Mouse (Mus musculus) hindbrain, embryonic 13.5 days (tissue): Measurements from ENCODE around the gene Bcan. TPM values are rescaled to one million over a fixed set of nuclear protein-coding genes. Genes with fewer than 3 reads are reported as not detected.

Experiments
- ATAC-seq: fragments of 200-750 bp; cut with Nextera tagmentation; 2 replicates; pipeline ENCODE4 v1.8.0; 2017; ENCODE audit warnings: moderate TSS enrichment; ENCODE audit not compliant: low FRiP score
- H3K27ac ChIP-seq: fragments of 300-500 bp; sonication (generic); 2 replicates; pipeline ENCODE4 v1.5.1; 2015; ENCODE audit warnings: inconsistent platforms, mild to moderate bottlenecking, moderate library complexity
- H3K27me3 ChIP-seq: fragments of 300-500 bp; sonication (generic); 2 replicates; pipeline ENCODE4 v1.6.1; 2015; ENCODE audit warnings: mild to moderate bottlenecking, inconsistent platforms
- H3K36me3 ChIP-seq: fragments of 300-500 bp; sonication (generic); 2 replicates; pipeline ENCODE4 v1.6.1; 2015; ENCODE audit warnings: mild to moderate bottlenecking, inconsistent platforms
- H3K4me1 ChIP-seq: fragments of 300-500 bp; sonication (generic); replicated peaks from 2 replicates; pipeline ENCODE4 v1.6.1; 2015; ENCODE audit warnings: inconsistent platforms
- H3K4me2 ChIP-seq: fragments of 300-500 bp; sonication (generic); 2 replicates; pipeline ENCODE4 v1.6.1; 2015; ENCODE audit warnings: inconsistent platforms, mild to moderate bottlenecking, moderate library complexity
- H3K4me3 ChIP-seq: fragments of 300-500 bp; sonication (generic); 2 replicates; pipeline ENCODE4 v1.5.1; 2015; ENCODE audit warnings: mild to moderate bottlenecking, inconsistent platforms
- H3K9ac ChIP-seq: fragments of 300-500 bp; sonication (generic); 2 replicates; pipeline ENCODE4 v1.6.1; 2015; ENCODE audit warnings: mild to moderate bottlenecking, inconsistent platforms
- H3K9me3 ChIP-seq: fragments of 300-500 bp; sonication (generic); 2 replicates; pipeline ENCODE4 v1.6.1; 2016; ENCODE audit warnings: inconsistent platforms
- WGBS: fragments of 180-500 bp; shearing (Covaris S2); methylation state at CpG from one replicate; pipeline ENCODE4 v1.1.7; 2015; 5-methylcytosine and 5-hydroxymethylcytosine counted together
- polyA plus RNA-seq: library from polyadenylated mRNA; unstranded; fragments of >200 nt; fragmentation: Nextera tagmentation; extraction: Ambion mirVana; gene quantifications from 2 replicates; pipeline ENCODE4 v1.2.1, GENCODE M21; 2015

Bcan gene
- polyA plus RNA-seq, 1 experiment from 2014 or later = 39.8 TPM

DNA sequence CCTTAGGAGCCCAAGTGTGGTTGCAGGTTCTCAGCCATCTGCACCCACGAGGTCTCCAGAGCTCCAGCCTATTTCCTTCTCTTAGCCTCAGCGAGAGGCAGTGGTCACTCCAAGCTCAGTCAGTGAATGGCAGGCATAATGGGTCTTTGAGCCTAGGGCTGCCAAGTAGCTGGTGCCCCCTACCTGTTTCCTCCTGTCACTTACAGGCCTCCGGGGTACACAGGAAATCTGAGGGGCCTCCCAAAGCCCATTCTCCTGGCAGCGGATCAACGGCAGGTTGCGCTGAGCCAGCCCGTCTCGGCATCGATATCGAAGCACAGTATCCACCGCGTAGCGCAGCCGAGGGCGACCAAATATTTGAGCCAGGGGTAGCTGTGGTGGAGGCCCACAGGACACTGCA, 12.0 kb downstream of the Bcan start:
- Histone ChIP-seq H3K4me2 (peak overlapping the region; percentile 61), H3K36me3 (no peaks in the 10 kb centered on the region), H3K9ac (peak overlapping the region; percentile 66), H3K27me3 (peaks cover 45% of the 10 kb centered on the region), H3K4me3 (peak overlapping the region; percentile 40), H3K9me3 (no peaks in the 10 kb centered on the region), H3K27ac (peak overlapping the region; percentile 72), H3K4me1 (peaks cover 56% of the 10 kb centered on the region)
- peak; percentile 15; the same call in 1 of the 2 replicates for ATAC-seq
- 6% methylated on average over 15 of the region's 15 CpGs for WGBS

GRCm38 (mm10) chr3:87987633-87988032, 12.4 kb downstream of the Bcan start:
- H3K4me2 ChIP-seq = peak overlapping the region; percentile 61
- H3K27me3 ChIP-seq = peaks cover 40% of the 10 kb centered on the region
- H3K4me1 ChIP-seq = peaks cover 61% of the 10 kb centered on the region
- ATAC-seq = peak; percentile 60
- 0% methylated on average over 15 of the region's 15 CpGs for WGBS
- H3K4me3 ChIP-seq = peak overlapping the region; percentile 40
- H3K27ac ChIP-seq = peak overlapping the region; percentile 72
- H3K9me3 ChIP-seq = no peaks in the 10 kb centered on the region
- no peaks in the 10 kb centered on the region for H3K36me3 ChIP-seq
- H3K9ac ChIP-seq = peak overlapping the region; percentile 66

DNA sequence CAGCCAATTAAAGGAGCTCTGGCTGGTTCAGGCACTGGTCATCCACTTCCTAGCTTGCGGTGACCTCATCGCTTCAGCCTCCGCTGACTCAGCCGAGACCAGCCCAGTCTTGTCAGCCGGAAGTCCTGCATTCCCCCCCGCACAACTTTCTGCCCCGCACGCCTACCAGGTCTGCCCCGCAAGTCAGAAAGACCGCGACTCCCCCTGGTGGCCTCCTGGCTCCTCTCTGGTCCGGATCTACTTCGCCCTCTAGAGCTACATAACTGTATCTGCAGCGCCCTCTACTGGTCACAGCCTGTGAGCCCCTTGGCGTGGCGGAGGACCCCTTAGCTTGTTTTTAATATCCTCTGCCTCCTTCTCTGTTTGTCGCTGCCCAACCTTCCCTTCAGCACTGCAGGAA, 13.2 kb downstream of the Bcan start:
- Histone ChIP-seq H3K4me3 (peak overlapping the region; percentile 40), H3K9me3 (no peaks in the 10 kb centered on the region), H3K27me3 (peaks cover 33% of the 10 kb centered on the region), H3K4me2 (peak overlapping the region; percentile 61), H3K4me1 (peaks cover 68% of the 10 kb centered on the region), H3K9ac (peak overlapping the region; percentile 66), H3K36me3 (no peaks in the 10 kb centered on the region), H3K27ac (peak overlapping the region; percentile 72)
- WGBS = 0% methylated on average over 17 of the region's 17 CpGs
- peak; percentile 74 for ATAC-seq

DNA sequence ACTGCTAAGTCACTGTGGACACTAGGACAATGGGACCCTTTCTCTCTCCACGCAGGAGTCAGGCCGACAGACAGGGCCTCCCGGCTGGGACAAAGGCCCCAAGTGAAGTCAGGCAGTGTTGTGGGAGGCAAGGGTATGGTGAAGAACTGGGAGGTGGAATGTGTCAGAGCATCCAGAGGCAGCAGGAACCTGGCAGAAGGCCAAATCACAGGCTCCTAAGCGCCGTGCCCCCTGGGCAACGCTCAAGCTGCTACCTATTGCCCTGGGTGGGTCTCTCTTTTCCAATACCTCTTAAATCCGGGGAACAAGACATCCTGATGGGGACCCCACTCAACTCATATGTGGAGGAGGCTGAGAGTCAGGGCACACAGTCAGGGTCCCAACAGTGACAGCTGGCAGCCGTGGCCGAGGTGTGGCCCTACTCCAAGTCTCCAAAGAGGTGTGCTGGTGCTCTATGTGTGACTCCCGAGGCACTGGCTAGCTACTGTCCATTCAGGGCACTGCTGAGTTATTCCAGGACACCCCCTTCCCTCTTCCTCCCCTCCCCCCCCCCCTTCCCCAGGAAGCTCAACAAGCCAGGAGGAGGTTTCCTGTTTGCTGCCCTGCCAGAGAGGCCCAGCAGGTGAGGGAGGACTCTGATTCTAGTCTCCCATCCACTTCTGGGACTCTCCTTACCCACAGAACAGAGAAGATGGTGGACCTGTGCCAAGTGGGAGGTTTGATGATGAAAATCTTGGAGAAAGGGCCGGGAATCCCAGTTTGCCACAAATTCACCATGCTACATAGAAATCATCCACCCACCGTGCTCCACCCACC, 14.3 kb downstream of the Bcan start:
- peak overlapping the region; percentile 19; the same call in 1 of the 2 replicates for H3K9ac ChIP-seq
- H3K4me1 ChIP-seq = peaks cover 80% of the 10 kb centered on the region

DNA sequence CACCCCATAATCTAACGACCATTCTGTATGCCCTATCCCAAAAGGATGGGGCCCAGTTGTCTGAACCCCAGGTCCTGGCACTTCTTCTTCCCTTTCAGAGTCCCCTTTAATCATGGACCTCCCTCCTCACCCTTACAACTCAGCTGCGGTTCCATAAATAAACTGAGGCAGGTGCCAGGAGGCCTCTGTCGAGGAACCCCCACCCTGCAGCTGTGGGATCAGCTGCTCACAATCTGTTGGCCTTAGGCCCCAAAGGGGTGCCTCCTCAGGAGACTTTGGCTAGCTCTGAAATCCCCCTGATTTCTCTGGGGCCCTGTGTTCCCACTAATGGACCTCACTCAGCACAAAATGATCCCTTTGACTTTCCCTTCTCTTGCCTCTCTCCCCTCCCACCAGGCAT, 15.9 kb downstream of the Bcan start:
- Histone ChIP-seq H3K27ac (peak overlapping the region; percentile 20; the same call in 1 of the 2 replicates), H3K4me1 (peaks cover 92% of the 10 kb centered on the region), H3K27me3 (peaks cover 8% of the 10 kb centered on the region; the same call in 1 of the 2 replicates), H3K4me3 (no peak overlapping the region), H3K9ac (peak overlapping the region; percentile 19; the same call in 1 of the 2 replicates), H3K9me3 (no peaks in the 10 kb centered on the region), H3K4me2 (no peak overlapping the region), H3K36me3 (0 out of 2 replicates have a peak, but pooled peaks cover 3% of the 10 kb centered on the region)
- no peak for ATAC-seq
- 28% methylated on average over 3 of the region's 3 CpGs for WGBS

More for the DNA sequence above, 14.3 kb downstream of the Bcan start:
- Histone ChIP-seq H3K4me3 (no peak overlapping the region), H3K27me3 (peaks cover 21% of the 10 kb centered on the region), H3K4me2 (no peak overlapping the region), H3K36me3 (no peaks in the 10 kb centered on the region), H3K9me3 (no peaks in the 10 kb centered on the region), H3K27ac (peak overlapping the region; percentile 74)
- no peak for ATAC-seq
- 20% methylated on average over 12 of the region's 12 CpGs for WGBS

GRCm38 (mm10) chr3:87983627-87984026, 16.4 kb downstream of the Bcan start:
- 43% methylated on average over 6 of the region's 6 CpGs for WGBS
- H3K4me1 ChIP-seq = peaks cover 90% of the 10 kb centered on the region
- 0 out of 2 replicates have a peak, but pooled peaks cover 3% of the 10 kb centered on the region for H3K36me3 ChIP-seq
- H3K27me3 ChIP-seq = peaks cover 4% of the 10 kb centered on the region; the same call in 1 of the 2 replicates
- peak overlapping the region; percentile 20; the same call in 1 of the 2 replicates for H3K27ac ChIP-seq
- H3K9ac ChIP-seq = peak overlapping the region; percentile 43; the same call in 1 of the 2 replicates
- H3K4me2 ChIP-seq = peak overlapping the region; percentile 38
- no peaks in the 10 kb centered on the region for H3K9me3 ChIP-seq
- no peak for ATAC-seq
- H3K4me3 ChIP-seq = no peak overlapping the region

GRCm38 (mm10) chr3:87982836-87983601, 17.0 kb downstream of the Bcan start:
- Histone ChIP-seq H3K36me3 (peaks cover 5% of the 10 kb centered on the region; the same call in 1 of the 2 replicates), H3K9ac (peak overlapping the region; percentile 43; the same call in 1 of the 2 replicates), H3K9me3 (no peaks in the 10 kb centered on the region), H3K27ac (peak overlapping the region; percentile 71), H3K4me2 (peak overlapping the region; percentile 38), H3K27me3 (no peaks in the 10 kb centered on the region), H3K4me3 (no peak overlapping the region), H3K4me1 (peaks cover 84% of the 10 kb centered on the region)
- ATAC-seq = no peak
- WGBS = 6% methylated on average over 13 of the region's 13 CpGs

GRCm38 (mm10) chr3:87981894-87982835, 17.9 kb downstream of the Bcan start:
- no peak for ATAC-seq
- Histone ChIP-seq H3K9me3 (no peaks in the 10 kb centered on the region), H3K27me3 (no peaks in the 10 kb centered on the region), H3K27ac (peak overlapping the region; percentile 71), H3K4me1 (peaks cover 75% of the 10 kb centered on the region), H3K4me2 (peak overlapping the region; percentile 38; the same call in 1 of the 2 replicates), H3K9ac (peak overlapping the region; percentile 43; the same call in 1 of the 2 replicates), H3K4me3 (no peak overlapping the region), H3K36me3 (peaks cover 12% of the 10 kb centered on the region; the same call in 1 of the 2 replicates)
- WGBS = 31% methylated on average over 11 of the region's 12 CpGs

DNA sequence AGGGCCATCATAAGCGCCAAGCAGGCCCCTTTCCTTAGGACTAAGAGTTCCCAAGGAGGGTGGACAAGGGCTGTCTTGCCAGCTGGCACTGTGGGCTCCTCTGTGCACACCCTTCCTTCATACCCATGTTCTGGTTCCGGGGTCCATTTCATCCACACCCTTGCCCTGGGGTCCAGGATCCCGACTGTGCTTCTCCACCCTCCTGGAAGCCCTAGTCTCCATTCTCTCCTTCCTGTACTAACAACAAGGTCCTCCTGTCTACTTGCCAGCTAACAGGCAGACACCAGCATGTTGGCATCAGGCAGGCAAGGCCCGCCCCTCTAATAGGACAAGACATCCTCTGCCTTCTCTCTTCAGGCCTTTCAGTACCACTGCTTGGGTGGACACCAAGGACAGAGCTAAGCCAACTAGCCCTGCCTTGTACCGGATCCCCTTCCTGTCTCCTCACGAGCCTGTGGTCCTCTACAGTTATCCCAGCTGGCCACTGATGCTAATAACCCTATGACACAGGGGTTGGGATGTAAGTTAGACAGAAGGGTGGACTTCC, 18.7 kb downstream of the Bcan start:
- no peak for ATAC-seq
- 82% methylated on average over 6 of the region's 6 CpGs for WGBS
- no peak overlapping the region for H3K9ac ChIP-seq
- H3K4me1 ChIP-seq = peaks cover 67% of the 10 kb centered on the region
- H3K9me3 ChIP-seq = no peaks in the 10 kb centered on the region
- H3K4me2 ChIP-seq = no peak overlapping the region
- H3K36me3 ChIP-seq = peaks cover 12% of the 10 kb centered on the region; the same call in 1 of the 2 replicates
- H3K27me3 ChIP-seq = no peaks in the 10 kb centered on the region
- H3K4me3 ChIP-seq = no peak overlapping the region
- 0 out of 2 replicates have a peak overlapping the region, but pooled peaks have one; percentile 52 for H3K27ac ChIP-seq

DNA sequence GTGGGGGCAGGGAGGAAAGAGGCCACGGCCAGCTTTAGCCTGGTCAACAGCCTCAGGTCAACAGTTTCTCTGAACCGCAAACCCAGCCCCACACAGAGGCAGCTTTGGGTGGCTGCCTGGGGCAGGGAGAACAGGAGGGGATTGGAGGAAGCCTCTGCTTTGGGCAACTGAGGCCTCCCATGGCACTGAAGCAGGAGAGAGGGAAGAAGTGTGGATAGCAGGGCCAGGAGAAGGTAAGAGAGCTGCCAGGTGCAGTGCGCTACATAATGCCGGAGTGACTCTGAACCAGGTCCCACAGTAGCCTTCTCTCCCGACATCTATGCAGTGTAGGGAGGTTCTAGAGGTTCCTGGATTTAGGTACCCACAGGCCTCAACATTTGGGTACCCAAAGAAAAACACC, 19.3 kb downstream of the Bcan start:
- Histone ChIP-seq H3K4me2 (no peak overlapping the region), H3K27me3 (no peaks in the 10 kb centered on the region), H3K27ac (peak overlapping the region; percentile 52; the same call in 1 of the 2 replicates), H3K4me3 (no peak overlapping the region), H3K9me3 (no peaks in the 10 kb centered on the region), H3K9ac (peak overlapping the region; percentile 35; the same call in 1 of the 2 replicates), H3K4me1 (peaks cover 61% of the 10 kb centered on the region), H3K36me3 (peaks cover 12% of the 10 kb centered on the region; the same call in 1 of the 2 replicates)
- WGBS = 70% methylated on average over 5 of the region's 5 CpGs
- no peak for ATAC-seq

GRCm38 (mm10) chr3:87980085-87980484, 19.9 kb downstream of the Bcan start:
- peak overlapping the region; percentile 35; the same call in 1 of the 2 replicates for H3K9ac ChIP-seq
- no peak for ATAC-seq
- H3K27ac ChIP-seq = peak overlapping the region; percentile 52; the same call in 1 of the 2 replicates
- H3K27me3 ChIP-seq = no peaks in the 10 kb centered on the region
- WGBS = 75% methylated on average over 3 of the region's 3 CpGs
- H3K4me3 ChIP-seq = no peak overlapping the region
- H3K4me1 ChIP-seq = peaks cover 55% of the 10 kb centered on the region
- no peak overlapping the region for H3K4me2 ChIP-seq
- no peaks in the 10 kb centered on the region for H3K9me3 ChIP-seq
- peaks cover 16% of the 10 kb centered on the region; the same call in 1 of the 2 replicates for H3K36me3 ChIP-seq
